Mouse (Mus musculus) megakaryocyte progenitor cell, adult 5-6 weeks (primary cell): ENCODE results near the gene Npy4r. TPM values are rescaled to one million over a fixed set of nuclear protein-coding genes. Genes with fewer than 3 reads are reported as not detected.

Source experiments
- ATAC-seq: replicated peaks from 2 replicates; pipeline ENCODE4 v1.8.0; 2016; ENCODE audit warnings: mild to moderate bottlenecking, moderate TSS enrichment, inconsistent platforms; ENCODE audit not compliant: poor library complexity
- total RNA-seq, 2 experiments: library from RNA; stranded (forward) in 1 of 2; stranded (reverse) in 1 of 2; fragments of 157-497, 149-512 nt in 1 of 2; fragments of 200-1000 nt in 1 of 2; gene quantifications; 2 replicates each; pipeline versions ENCODE4 v1.2.3 to v1.2.4; 2015 to 2017

Npy4r gene
- total RNA-seq, 2 experiments from 2014 or later = not detected

GRCm38 (mm10) chr14:34120016-34120910, 32.0 kb downstream of the Npy4r start:
- ATAC-seq = no peak

- ATAC-seq = no peak
These were observed 33.1 kb downstream of the Npy4r start for GRCm38 (mm10) chr14:34119046-34119723.

- ATAC-seq = no peak
These were observed 38.0 kb downstream of the Npy4r start for GRCm38 (mm10) chr14:34114311-34114710.

- peak; percentile 57 for ATAC-seq
These were observed 44.7 kb downstream of the Npy4r start for GRCm38 (mm10) chr14:34107594-34107993.

- peak; percentile 59 for ATAC-seq
These were observed 45.8 kb downstream of the Npy4r start for GRCm38 (mm10) chr14:34106389-34107062.

GRCm38 (mm10) chr14:34104892-34105291, 47.4 kb downstream of the Npy4r start:
- ATAC-seq = peak; percentile 77

GRCm38 (mm10) chr14:34103855-34104254, 48.4 kb downstream of the Npy4r start:
- ATAC-seq = no peak

GRCm38 (mm10) chr14:34102601-34103000, 49.7 kb downstream of the Npy4r start, which contains the start of gene A630023A22Rik:
Gene A630023A22Rik, minus strand, starts transcription at chr14:34102754.
- no peak for ATAC-seq

- ATAC-seq = no peak
These were observed 56.1 kb downstream of the Npy4r start for GRCm38 (mm10) chr14:34096161-34096560.

Other genes with a start within 250 kb of the Npy4r start
- gene Gdf10, start 228.9 kb downstream of the Npy4r start, total RNA-seq (2015) = not detected in 2 replicates
- gene Gdf10, start 228.9 kb downstream of the Npy4r start, total RNA-seq (2017) = not detected in 2 replicates
- not detected in 2 replicates for gene Gdf2, start 211.4 kb downstream of the Npy4r start, total RNA-seq (2015)
- not detected in 2 replicates for gene Gdf2, start 211.4 kb downstream of the Npy4r start, total RNA-seq (2017)
- gene Rbp3, start 198.5 kb downstream of the Npy4r start, total RNA-seq (2015) = not detected in 2 replicates
- not detected in 2 replicates for gene Rbp3, start 198.5 kb downstream of the Npy4r start, total RNA-seq (2017)
- gene Zfp488, start 173.7 kb downstream of the Npy4r start, total RNA-seq (2015) = 0.05 TPM in 1 of 2 replicates, not detected in the other
- not detected in 2 replicates for gene Zfp488, start 173.7 kb downstream of the Npy4r start, total RNA-seq (2017)
- gene Gm30083, start 137.3 kb downstream of the Npy4r start, total RNA-seq (2015) = not detected in 2 replicates
- gene Gm30083, start 137.3 kb downstream of the Npy4r start, total RNA-seq (2017) = not detected in 2 replicates
- gene Gm5460, start 135.7 kb downstream of the Npy4r start, total RNA-seq (2015) = not detected in 2 replicates
- not detected in 2 replicates for gene Gm5460, start 135.7 kb downstream of the Npy4r start, total RNA-seq (2017)
- not detected in 2 replicates for gene Antxrl, start 99.8 kb downstream of the Npy4r start, total RNA-seq (2015)
- not detected in 2 replicates for gene Antxrl, start 99.8 kb downstream of the Npy4r start, total RNA-seq (2017)
- not detected in 2 replicates for gene Anxa8, start 66.5 kb downstream of the Npy4r start, total RNA-seq (2015)
- gene Anxa8, start 66.5 kb downstream of the Npy4r start, total RNA-seq (2017) = not detected in 2 replicates
- not detected in 2 replicates for gene A630023A22Rik, start 49.7 kb downstream of the Npy4r start, total RNA-seq (2015)
- gene A630023A22Rik, start 49.7 kb downstream of the Npy4r start, total RNA-seq (2017) = not detected in 2 replicates
- not detected in 2 replicates for gene Gprin2, start 49.2 kb upstream of the Npy4r start, total RNA-seq (2015)
- not detected in 2 replicates for gene Gprin2, start 49.2 kb upstream of the Npy4r start, total RNA-seq (2017)
- not detected in 2 replicates for gene Syt15, start 67.1 kb upstream of the Npy4r start, total RNA-seq (2015)
- not detected in 2 replicates for gene Syt15, start 67.1 kb upstream of the Npy4r start, total RNA-seq (2017)
- gene Shld2, start 158.0 kb upstream of the Npy4r start, total RNA-seq (2015) = 7.9 and 13.2 TPM in 2 replicates
- gene Shld2, start 158.0 kb upstream of the Npy4r start, total RNA-seq (2017) = 13.3 and 14.2 TPM in 2 replicates
- 182 and 187 TPM in 2 replicates for gene Glud1, start 158.2 kb upstream of the Npy4r start, total RNA-seq (2015)
- gene Glud1, start 158.2 kb upstream of the Npy4r start, total RNA-seq (2017) = 118 and 134 TPM in 2 replicates
- gene Fam25c, start 202.9 kb upstream of the Npy4r start, total RNA-seq (2015) = not detected in 2 replicates
- gene Fam25c, start 202.9 kb upstream of the Npy4r start, total RNA-seq (2017) = not detected in 2 replicates
- gene Sncg, start 222.3 kb upstream of the Npy4r start, total RNA-seq (2015) = not detected in 2 replicates
- not detected in 2 replicates for gene Sncg, start 222.3 kb upstream of the Npy4r start, total RNA-seq (2017)
- not detected in 2 replicates for gene Mmrn2, start 223.0 kb upstream of the Npy4r start, total RNA-seq (2015)
- not detected in 2 replicates for gene Mmrn2, start 223.0 kb upstream of the Npy4r start, total RNA-seq (2017)